Mouse (Mus musculus) natural killer cell, adult 2 months (primary cell): ENCODE measurements around the gene Gngt1.
A peak's percentile ranks its signal among the peaks of the same experiment; 100 is the strongest.

ENCODE experiments used
- DNase-seq, 2 experiments: peaks; one replicate each; pipeline ENCODE4 v3.0.0; 2022; ENCODE audit warnings: low spot score in 2 of 2

Gene Gngt1

DNA sequence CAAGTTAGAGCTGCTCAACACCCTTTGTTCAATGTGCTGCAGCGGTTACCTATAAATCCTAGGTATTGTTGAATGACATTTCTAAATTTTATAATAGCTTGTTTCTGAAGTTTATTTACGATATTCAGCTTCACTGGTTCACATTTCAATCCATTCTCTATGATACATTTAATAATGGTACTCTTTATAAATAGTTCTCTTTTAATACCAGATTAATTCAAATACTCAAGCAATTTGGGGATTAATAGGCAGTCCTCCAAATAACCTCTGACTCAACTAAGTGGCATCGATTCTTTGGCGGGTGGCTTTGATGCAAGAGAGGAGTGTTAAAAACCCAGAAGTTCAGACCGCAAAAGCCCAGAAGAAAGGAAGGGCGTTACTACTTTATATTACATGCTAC is at the start of gene Gngt1:
Gngt1 (plus strand) TSS at position 301 of the 400 bp plus-strand sequence.
- no peak for DNase-seq

DNA sequence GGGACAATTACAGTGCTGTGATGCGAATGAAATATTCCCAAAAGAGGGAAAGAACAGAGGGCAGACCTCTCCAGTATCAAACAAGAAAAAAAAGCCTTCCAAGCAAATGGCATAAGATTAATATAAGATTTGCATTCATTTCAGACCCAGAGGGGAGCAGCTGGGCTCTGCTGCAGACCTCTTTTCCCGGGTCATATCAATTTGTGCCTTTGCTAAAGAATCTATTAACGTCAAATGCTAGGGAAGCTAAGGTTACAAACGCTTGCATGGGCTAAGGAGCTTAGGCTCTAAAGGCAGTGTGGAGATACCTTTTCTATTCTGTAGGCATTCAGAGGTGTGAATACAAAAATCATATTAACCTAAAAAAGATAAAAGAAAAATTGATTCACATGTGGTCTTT is 38.6 kb upstream of the Gngt1 start:
- DNase-seq, result no peak

DNA sequence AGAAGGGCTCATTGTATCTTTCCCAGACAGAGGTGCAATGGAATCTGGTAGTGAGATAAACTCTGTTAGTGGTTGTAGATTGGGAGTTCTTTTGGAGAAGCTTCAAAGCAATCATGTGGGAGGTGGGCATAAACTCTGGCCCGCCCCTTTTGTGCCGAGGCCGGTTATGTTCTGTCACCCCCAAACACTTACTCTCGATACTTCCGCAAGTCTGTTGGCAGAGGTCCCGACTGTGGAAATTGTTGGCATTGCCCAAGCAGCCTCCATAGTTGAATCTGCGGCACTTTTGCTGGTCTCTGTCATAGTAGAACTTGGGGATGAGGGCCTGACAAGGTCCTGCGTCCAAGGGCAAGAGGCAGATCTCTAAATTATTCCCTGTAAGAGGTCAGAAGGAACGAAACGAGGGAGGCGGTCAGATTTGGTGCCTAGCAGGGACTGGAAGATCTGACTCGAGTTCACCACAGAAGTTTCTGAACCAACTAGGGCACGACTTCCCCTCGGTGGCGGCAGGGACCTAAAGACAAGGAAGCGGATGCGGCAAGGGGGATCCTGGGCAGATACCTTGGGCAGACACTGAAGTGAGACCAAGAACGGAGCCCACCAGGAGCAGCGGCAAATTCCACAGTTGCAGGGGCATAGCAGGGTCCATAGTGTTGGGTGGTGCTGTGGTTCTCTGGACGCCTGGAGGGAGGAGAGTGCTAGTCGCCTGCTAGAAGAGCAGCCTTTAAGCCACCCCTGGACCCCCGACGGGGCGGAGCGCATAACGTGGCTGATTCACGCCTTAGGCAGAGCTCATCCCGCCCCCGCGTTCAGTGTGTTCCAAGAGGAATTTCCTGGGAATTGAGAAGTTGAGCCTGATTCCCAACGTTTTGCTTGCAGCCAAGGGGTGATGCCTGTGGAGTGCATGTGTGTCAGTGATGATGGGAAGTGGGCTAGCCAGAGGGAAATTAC is 25.6 kb upstream of the Gngt1 start:
- DNase-seq, result no peak

DNA sequence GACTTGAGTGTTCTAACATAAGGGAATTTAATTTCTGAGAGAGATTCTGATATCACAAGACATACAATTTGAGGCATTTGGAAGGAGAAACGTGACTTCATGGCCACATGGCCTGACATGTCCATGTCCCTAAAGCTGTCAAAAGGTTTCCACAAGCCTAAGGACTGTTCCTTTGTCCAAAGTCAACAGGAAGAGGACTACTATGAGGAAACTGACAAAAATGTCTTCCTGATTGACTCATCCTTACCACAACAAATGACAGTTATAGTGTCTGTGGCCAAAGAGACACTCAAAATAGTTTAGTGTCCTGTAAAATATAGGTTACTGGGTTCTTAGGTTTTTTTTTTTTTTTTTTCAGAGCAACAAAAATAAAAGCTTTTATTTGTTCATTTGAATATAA is 19.9 kb upstream of the Gngt1 start:
- no peak for DNase-seq

DNA sequence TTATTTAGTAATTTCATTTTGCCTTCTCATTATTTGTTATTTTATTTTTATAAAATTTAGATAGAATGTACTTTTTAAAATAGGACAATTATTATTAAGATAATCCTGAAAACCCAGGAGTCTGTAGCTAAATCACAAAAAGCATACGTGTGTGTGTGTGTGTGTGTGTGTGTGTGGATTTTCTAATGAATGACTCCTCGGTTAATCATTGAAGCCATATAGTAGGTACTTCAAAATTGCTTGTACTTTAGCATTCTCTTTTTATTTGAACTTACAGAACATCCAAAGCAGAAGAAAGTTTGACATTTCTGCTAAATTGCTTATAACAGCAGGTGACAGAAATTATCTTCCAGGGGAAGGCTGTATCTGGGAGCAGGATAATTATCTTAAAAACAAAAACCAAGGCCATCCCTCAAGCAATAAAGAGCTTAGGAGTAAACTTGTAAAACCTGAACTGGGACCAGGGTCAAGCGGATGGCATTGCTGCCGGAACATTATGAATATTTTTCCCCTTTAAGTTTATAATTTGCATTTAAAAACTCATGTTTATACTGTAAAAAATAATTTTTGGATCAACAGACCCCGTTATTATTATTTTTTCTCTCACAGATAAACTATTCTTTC is 10.8 kb upstream of the Gngt1 start:
- no peak for DNase-seq

DNA sequence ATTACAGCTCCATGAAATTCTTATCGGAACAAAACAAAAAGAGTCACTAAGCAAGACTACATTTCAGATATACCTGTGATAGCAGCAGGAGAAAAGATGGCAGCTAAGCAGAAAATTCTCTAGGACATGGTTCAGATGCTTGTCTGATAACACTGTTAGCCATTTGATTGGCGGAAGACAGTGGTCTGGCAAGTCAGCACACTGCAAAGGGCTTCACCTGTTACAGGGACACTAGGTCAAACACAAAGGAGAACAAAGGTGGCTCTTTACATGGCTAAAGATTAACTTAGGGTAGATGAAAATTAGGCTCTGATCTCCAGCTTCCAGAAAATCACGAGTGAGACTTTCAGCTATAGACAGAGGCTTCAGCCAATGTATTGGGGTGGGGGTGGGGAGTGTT is 4.8 kb upstream of the Gngt1 start, which contains the start of gene Tfpi2:
Tfpi2 (minus strand) TSS at position 170 of the 400 bp plus-strand sequence.
- DNase-seq, result no peak

DNA sequence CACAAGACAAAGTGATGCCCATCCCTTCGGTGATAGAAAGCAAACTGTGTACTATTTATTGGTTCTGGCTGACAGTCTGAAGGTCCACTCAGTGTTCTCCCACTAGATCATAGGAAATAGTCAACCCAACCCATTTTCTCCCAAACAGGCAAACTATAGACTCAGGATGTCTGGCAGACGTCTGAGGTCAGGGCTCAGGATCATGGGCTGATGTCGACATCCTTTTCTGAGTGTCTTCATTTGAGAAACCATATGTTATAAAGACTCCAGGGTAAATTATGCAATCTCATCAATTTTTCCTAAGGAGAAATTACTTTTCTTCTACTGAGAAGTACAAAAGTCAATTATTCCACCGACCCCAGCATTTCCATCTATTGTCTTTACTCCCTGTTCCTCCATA is 4.5 kb downstream of the Gngt1 start:
- no peak for DNase-seq

DNA sequence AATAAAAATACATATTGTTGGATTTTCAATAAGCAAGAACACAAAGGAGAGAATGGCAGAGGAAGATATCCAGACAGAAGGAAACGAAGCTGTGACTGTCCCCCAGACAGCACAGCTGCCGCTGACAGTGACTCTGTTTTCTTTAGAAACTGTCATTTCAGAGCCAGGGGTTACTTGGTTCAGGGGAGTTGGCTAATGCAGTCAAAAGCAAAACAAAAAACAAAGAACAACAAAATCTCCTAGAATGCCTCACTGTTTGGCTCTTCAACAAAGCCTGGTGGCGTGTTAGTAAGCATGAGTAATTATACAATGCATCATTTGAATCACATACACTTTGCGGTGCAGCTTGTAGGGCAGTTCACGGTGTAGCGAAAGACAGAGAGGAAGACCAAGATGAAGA is 5.7 kb downstream of the Gngt1 start:
- DNase-seq, result no peak

DNA sequence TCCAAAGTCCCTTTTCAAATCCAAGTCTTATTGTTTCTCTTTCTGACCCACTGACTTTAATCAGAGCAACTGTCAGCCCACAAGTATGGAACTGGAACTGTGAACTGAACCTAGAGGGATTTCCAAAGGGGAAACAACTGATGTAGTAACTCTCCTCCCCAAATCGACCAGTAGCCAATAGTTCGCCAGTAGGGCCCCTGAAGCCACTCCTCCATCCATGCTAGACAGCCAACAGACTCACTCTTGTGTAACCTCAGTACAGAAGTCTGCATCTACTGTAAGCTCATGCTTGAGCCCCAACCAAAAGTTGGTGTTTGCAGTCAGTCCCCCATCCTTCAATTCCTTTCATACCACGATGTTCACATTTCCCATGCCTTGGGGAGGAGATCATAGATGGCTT is 7.1 kb downstream of the Gngt1 start:
- no peak for DNase-seq

DNA sequence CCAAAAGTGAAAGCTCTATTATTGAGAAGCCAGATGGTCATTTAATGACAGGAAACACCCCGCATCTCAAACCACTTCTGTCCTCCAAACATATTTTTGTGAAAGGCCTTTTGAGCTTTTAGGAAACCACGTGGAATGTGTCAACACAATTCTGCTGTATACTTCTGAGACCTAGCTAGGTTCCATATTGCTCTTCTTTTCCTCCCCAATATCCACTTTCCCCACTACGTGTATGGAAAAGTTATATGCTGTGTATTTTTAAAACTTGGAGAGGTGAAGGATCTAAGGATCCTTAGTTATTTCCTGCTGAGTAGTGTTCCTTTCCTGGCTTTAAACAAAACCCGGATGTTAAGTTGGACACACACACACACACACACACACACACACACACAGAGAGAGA is 9.9 kb downstream of the Gngt1 start:
- no peak for DNase-seq

DNA sequence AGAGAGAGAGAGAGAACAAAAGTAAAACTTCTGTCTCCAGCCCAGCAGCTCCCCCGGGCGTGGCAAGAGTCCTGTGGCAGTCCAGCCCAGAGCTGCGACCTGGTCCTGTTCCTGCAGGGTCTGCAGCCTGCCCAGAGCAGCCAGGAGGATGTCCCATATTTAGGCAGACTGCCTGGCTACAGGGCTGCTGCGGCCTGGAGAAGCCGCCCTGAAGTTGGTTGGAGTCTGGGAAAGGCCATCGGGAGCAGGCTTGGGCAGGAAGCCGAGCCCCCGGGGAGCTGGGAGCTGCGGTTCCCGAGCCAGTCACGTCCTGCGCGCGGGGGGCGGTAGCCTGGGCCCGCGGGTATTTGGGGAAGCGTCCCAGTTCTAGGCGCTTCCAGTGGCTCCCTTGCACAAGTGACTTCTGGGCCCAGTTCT is 10.3 kb downstream of the Gngt1 start, which contains the start of gene Gng11:
Gng11 (plus strand) TSS at position 15 of the 417 bp plus-strand sequence.
- DNase-seq, result peak in 1 of 2 experiments; percentile 0

DNA sequence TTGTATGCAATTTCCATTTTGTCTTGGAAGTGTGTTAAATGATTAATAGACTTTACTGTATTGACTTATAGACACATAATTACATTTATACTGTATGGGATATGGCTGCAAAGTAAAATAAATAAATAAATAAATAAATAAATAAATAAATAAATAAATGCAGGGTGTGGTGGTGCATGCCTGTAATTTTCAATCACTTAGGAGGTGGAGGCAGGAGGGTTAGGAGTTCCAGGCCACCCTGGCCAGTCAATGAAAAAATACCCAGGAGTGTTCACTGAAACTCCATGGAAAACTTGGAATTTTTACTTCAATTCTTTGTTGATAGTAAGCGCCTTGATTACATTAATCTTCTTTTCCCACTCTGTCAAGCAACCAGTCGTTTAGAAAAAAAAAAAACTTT is 11.2 kb downstream of the Gngt1 start:
- DNase-seq, result no peak

DNA sequence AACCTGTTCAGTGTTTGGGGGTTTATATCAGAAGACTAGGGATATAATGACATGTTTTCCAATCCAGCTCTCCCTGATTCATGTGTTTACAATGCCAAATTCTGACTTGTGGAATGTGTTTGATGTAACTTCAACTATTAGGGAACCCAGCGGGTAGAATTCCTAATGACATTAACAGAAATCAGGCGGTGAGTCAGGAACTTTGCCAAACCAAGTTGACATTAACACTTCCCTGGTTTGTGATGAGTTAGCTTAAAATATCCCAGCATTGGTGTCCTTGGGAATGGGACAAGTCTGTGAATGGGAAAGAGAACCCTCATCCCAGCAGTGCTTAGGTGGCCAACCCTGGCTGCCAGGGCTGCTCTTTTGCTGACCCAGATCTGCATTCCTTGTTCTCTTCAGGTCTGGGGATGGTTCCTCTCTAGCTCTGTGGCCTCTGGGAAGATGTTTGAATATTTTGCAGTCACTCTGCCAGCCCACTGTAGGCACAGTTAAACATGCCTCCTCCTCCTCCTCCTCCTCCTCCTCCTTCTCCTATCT is 15.0 kb downstream of the Gngt1 start:
- DNase-seq, result no peak

DNA sequence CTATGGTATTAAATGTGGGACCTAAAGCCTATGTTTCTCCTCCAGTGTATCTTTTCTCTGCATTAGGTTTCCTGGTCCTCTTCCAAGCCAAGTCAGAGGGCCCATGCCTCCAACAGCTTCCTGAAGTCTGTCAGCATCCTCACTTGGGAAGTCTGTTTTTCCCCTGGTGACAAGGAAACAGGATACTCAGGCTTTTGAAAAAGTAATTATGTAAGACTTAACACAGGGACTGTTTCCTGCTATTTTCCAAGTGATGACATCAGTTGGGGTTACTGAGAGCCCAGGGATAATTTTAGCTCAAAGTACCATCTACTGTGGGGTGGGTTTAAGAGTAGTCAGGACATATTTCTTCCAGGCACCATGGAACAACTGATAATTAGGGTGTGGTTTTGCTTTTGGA is 16.0 kb downstream of the Gngt1 start:
- no peak for DNase-seq

DNA sequence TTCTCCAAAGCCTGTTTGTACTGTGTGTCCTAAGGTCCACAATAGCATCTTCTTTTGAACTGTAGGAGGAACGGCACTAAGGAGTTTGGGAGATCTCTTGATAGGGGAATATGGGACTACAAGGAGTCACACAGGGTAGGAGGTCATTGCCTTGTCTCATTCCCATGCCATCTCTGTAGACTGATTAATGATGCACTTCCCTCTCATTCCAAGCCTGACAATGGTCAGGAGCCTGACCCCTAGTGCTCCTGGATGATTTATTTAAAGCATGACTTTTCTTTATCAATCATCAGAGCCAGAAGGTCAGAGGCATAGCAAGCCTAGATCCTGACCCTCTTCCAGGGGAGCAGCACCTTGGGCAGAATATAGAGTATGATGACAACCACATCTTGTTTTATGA is 29.1 kb downstream of the Gngt1 start:
- no peak for DNase-seq

DNA sequence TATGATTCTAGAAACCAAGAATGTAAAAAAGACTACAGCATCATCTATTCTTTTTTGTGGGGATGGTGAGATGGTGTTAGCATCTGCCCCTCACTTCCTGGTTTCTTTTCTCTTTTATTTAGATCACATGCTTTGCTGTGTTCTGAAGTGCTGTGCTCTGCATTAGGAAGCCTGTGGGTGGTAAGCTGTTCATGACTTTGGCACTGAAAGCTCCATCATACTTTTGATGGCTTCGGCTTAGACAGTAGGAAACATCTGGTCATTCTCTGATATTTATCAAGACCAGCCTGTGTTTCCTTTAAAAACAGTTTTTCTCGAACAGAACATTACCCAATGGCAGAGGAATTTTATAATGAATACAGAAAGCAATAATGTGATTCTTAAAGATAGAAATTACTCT is 32.8 kb downstream of the Gngt1 start:
- no peak for DNase-seq

DNA sequence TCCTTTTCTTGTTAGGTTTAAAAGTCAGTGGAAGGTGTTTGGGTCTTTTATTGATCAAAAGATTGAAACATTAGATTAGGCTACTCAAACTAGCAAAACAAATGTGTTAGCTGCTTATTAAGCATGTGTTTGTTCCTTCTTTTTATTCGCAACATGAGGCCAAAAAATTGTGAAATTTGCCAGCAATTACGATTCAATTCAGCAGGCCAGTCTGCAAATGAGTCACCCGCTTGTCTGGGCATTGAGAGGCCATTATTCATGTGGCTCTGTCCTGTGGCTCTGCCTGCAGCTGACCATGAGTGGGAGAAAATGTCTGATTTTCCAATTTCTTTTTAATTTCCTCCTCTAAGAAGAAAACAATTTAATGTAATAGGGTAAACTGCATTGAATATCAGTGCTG is 37.4 kb downstream of the Gngt1 start:
- DNase-seq, result no peak

DNA sequence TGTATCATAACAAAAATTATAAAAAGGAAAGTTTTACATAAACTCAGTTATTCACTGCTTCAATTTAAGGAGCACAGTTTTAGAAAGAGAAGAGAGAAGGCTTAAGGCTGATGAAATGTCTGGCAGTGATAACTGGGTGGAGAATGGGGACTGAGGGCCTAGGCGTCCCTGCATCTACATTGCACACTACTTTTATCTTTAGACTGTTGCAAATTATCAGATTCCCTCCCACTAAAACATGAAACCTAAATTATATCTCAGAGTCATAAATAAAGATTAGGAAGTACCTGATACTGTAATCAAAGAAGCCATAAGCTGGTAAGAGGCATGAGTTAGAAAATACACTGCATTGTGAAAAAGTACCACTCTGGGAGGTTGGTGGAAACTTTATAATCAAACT is 48.2 kb downstream of the Gngt1 start:
- no peak for DNase-seq
